Mouse (Mus musculus) megakaryocyte, adult 5-6 weeks (primary cell): Measurements from ENCODE around the gene Nlrx1. TPM values are rescaled to one million over a fixed set of nuclear protein-coding genes. Genes with fewer than 3 reads are reported as not detected.

Source experiments
- ATAC-seq: 2 replicates; pipeline ENCODE4 v1.8.0; 2016; ENCODE audit warnings: mild to moderate bottlenecking, inconsistent platforms; ENCODE audit not compliant: poor library complexity, severe bottlenecking
- total RNA-seq, 2 experiments: library from RNA; stranded (forward) in 1 of 2; stranded (reverse) in 1 of 2; fragments of 153-499, 151-499 nt in 1 of 2; fragments of 221-1000, 200-1000 nt in 1 of 2; gene quantifications; 2 replicates each; pipeline versions ENCODE4 v1.2.3 to v1.2.4; 2015 to 2017

The Nlrx1 gene
- total RNA-seq, 2 experiments from 2014 or later = 9.5 to 12.1 TPM

- no peak for ATAC-seq
Observed at GRCm38 (mm10) chr9:44269973-44270372, 1.6 kb upstream of the Nlrx1 start.

- ATAC-seq = no peak
Observed at GRCm38 (mm10) chr9:44269077-44269476, 678 bp upstream of the Nlrx1 start.

GRCm38 (mm10) chr9:44268027-44268360 is 405 bp downstream of the Nlrx1 start:
- ATAC-seq = peak; percentile 87

- no peak for ATAC-seq
Observed at GRCm38 (mm10) chr9:44267319-44268026, 926 bp downstream of the Nlrx1 start.

GRCm38 (mm10) chr9:44266478-44267226 is 1.7 kb downstream of the Nlrx1 start:
- ATAC-seq = peak; percentile 41

- ATAC-seq = no peak
Observed at GRCm38 (mm10) chr9:44261388-44261787, 7.0 kb downstream of the Nlrx1 start.

GRCm38 (mm10) chr9:44259014-44259413 is 9.4 kb downstream of the Nlrx1 start:
- ATAC-seq = peak; percentile 69

- no peak for ATAC-seq
Observed at GRCm38 (mm10) chr9:44256213-44256612, 12.2 kb downstream of the Nlrx1 start.

- ATAC-seq = no peak
Observed at GRCm38 (mm10) chr9:44255136-44255521, 13.3 kb downstream of the Nlrx1 start.

- ATAC-seq = no peak
Observed at GRCm38 (mm10) chr9:44254508-44255135, 13.8 kb downstream of the Nlrx1 start.

- no peak for ATAC-seq
Observed at GRCm38 (mm10) chr9:44253441-44253840, 15.0 kb downstream of the Nlrx1 start.

GRCm38 (mm10) chr9:44251314-44251713 is 17.1 kb downstream of the Nlrx1 start, which contains the start of gene Pdzd3:
Pdzd3 (minus strand) TSS chr9:44251471.
- no peak for ATAC-seq

- no peak for ATAC-seq
Observed at GRCm38 (mm10) chr9:44250445-44250844, 18.0 kb downstream of the Nlrx1 start.

GRCm38 (mm10) chr9:44249181-44250146 is 18.9 kb downstream of the Nlrx1 start:
- peak; percentile 95 for ATAC-seq

- no peak for ATAC-seq
Observed at GRCm38 (mm10) chr9:44247907-44248306, 20.5 kb downstream of the Nlrx1 start.

- no peak for ATAC-seq
Observed at GRCm38 (mm10) chr9:44243621-44244020, 24.8 kb downstream of the Nlrx1 start.

GRCm38 (mm10) chr9:44241418-44241817 is 27.0 kb downstream of the Nlrx1 start:
- ATAC-seq = no peak

GRCm38 (mm10) chr9:44240911-44241310 is 27.5 kb downstream of the Nlrx1 start:
- ATAC-seq = no peak

GRCm38 (mm10) chr9:44240399-44240798 is 28.0 kb downstream of the Nlrx1 start, which contains the start of gene Ccdc153:
Ccdc153 (plus strand) TSS chr9:44240676.
- ATAC-seq = no peak

- peak; percentile 63 for ATAC-seq
Observed at GRCm38 (mm10) chr9:44239447-44239846, 29.0 kb downstream of the Nlrx1 start.
